Mouse (Mus musculus) natural killer cell, adult 2 months (primary cell): ENCODE measurements around the gene Eprs.
"Not testable (repeated sequence)": the region's sequence is repeated elsewhere in the genome, so short reads cannot be mapped to it uniquely, and the experiment has no call there.

Experiments used
- DNase-seq, 2 experiments: peaks; one replicate each; pipeline ENCODE4 v3.0.0; 2022; ENCODE audit warnings: low spot score in 2 of 2

The Eprs gene

DNA sequence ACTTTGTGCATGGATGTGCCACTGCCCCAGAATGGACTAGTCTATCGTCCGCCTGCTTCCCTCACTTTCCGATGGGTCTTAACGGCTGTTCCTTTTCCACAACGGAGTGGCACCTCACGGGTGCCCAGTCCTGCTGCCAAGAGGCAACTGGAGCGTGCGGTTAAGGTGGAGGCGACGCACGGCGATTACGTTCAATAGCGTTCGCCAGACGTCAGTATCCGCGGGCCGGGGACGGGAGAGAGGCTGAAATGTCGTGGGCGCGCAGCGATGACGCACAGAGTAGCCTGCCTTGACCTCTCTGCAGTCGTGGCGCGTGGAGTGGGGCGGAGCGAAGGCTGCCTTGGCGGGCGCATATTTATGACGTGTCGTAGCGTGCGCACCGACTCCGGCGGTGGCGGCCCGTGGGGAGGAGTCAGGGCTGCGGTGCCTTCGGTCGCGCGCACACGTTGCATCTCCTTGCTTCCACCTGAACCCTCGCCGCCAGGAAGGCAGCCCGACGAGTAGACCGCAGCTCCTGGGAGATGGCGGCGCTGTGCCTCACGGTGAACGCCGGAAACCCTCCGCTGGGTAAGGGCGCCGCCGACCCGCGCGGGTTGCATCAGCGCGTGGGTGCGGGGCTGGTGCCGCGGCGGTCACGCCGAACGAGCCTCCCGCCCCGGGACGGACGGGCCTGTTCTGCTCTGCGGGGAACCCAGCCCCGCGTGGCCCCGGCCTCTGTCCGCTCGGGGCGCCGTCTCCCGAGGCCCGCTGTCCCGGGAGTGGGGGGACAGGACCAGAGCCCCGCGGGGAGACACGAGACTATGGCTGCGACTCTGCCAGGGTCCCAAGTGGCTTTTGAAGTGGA, at the start of gene Eprs:
Gene Eprs (plus strand): TSS at position 368 of the 844 bp plus-strand sequence.
- DNase-seq: peak; percentile 98 to 99

DNA sequence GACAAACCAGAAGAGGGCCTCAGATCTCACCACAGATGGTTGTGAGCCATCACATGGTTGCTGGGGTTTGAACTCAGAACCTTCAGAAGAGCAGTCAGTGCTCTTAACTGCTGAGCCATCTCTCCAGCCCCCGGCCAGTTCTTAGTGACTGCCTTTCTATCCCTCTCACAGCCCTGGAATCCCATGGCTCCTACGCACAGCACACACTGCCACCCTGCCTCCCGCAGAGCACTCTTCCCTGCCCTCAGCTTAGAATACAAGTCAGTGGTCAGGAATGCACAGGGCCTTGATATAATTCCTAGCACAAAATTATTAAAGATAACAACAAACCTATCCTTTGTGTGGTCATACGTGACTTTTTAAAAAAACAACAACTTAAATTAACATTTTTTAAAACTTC, 48.3 kb upstream of the Eprs start:
- no peak for DNase-seq

DNA sequence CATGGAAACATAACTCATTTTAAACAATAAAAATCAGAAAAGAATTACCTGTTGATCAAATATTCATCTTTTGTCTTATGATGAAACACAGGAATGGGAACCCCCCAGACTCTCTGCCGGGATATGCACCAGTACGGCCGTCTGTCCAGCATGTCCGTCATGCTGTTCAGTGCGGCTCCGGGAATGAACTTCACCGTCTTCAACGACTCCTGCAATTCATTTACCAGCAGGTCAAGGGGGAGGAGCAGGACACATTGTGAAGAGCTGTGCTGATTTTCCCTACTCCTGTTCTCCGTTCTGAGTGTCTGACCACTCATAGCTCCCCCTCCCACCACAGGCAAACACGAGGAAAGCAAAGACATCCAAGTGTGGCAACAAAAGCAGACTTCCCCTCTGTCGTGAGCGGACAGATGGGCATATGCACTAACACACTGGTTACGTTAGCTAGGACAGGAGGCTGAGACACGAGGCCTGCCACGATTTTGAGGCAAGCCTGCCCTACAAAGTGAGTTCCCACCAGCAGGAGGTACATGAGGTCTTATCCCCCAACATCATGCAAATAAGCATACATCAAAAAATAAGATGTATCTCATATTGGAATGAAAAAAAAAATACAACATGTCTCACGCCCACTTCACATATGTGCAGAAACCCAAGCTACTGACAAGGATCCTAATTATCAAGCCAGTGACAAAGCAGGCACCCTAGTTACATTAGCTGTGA, 46.8 kb upstream of the Eprs start:
- no peak for DNase-seq

DNA sequence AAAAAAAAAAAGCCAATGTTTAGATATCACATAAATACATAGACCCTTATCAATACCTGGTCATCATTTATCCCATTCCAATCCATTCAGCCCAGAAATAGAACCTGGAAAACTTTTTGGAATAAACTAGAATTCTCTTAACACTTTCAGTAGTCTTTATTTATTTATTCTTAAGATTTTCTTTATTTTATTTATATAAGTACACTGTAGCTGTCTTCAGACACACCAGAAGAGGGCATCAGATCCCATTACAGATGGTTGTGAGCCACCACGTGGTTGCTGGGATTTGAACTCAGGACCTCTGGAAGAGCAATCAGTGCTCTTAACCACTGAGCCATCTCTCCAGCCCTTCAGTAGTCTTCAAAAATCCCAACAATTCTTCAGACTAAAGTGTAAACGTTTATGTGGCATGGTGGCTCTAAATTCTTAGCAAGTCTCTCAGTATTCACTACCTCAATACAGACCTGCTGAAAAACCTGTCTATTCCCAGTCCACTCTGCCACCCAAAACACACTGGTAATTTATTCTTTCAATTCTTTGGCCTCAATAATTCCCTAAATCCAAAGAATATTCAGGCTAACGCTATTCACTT, 35.0 kb upstream of the Eprs start:
- DNase-seq: not testable (repeated sequence)

DNA sequence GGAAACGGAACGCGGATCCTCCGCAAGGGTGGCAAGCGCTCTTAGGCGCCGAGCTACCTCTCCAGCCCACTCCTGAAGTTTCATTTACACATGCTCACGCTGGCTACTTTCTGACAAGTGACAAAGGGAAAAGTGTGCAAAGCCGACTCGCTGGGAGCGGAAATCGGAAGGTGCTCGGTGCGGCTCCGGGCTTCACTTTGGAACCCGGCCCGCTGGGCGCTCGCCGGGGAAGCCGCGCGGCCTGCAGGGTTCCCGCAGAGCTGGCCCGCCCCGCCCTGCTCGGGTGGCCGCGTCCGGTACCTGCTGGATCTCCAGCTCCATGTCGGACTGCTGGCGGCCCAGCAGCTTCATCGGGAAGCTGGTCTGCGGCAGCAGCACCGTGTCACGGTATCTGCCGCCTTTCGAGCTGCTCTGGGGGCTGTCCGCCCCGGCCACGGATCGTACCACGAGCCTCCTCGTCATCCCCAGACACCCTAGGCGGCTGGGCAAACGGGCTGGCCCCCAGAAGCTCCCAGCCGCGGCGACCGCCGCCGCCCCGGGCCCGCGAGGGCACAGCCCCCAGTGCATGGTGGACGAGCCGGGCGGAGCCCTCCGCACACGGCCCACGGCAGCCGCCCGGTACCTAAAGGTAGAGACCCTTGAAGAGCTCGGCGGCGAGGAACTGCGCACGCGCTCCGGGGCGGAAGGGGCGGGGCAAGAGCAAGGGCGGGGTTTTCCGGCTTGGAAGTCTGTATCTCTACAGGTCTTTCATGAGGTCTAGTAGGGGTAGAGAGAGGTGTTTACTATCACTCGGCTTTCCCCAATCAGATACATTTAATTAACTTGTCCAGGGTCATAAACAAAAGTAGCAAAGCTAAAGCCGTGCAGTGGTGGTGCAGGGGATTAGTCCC, 33.9 kb upstream of the Eprs start, which contains the start of gene Iars2:
Gene Iars2 (minus strand): TSS at position 676 of the 890 bp plus-strand sequence.
- peak; percentile 87 to 91 for DNase-seq

DNA sequence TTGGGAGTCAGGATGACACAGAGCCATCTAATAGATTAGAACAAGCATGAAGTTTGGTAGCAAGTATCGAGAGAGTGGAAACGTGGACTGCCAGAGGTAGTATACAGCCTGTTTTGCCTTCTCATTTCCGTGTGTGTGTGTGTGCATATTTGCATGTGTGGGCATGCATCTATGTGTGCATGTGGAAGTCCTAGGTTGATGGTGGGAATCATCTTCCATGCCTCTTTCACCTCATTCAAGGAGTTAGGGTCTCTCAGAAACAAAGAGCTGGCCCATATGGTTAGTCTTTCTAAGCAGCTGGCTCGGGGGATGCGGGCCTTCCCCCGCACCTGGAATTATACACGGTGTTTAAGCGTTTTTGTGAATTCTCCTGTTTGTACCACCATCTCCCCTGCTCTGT, 33.0 kb upstream of the Eprs start:
- no peak for DNase-seq

DNA sequence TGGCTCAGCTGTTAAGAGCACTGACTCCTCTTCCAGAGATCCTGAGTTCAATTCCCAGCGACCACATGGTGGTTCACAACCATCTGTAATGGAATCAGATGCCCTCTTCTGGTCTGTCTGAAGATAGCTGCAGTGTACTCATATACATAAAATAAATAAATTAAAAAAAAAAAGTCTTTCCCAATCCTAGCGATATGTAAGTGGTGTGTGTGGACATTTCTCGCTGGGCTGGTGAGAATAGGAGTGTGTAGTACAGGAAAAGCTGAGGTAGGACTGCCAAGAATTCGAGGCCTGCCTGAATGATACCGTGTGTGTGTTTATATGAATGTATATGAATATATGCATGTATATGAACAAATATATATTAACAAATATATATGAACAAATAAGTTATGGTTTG, 31.5 kb upstream of the Eprs start:
- no peak for DNase-seq

DNA sequence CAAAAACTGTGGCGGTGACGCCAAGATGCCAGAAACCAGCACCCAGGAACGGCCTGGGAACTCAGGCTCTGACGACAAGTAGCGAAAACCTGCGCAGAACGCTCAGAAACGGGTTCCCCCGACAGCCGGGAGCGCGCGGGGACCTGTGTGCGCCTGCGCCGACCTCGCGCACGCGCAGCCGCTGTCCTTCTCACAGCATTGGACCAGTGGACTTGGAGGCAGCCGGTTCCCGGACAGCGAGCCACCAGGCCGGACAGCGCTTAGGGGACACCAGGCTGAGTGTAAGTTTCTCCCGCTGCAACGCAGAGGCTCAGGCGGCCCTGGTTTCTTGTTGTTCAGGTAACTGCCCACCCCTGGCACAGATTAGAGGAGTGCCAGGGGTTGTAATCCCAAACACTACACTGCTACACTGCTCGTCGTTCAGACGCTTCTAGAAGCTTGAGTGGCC, 30.8 kb upstream of the Eprs start, which contains the start of gene Bpnt1:
Gene Bpnt1 (plus strand): TSS at position 167 of the 448 bp plus-strand sequence.
- DNase-seq: peak; percentile 74 to 78

DNA sequence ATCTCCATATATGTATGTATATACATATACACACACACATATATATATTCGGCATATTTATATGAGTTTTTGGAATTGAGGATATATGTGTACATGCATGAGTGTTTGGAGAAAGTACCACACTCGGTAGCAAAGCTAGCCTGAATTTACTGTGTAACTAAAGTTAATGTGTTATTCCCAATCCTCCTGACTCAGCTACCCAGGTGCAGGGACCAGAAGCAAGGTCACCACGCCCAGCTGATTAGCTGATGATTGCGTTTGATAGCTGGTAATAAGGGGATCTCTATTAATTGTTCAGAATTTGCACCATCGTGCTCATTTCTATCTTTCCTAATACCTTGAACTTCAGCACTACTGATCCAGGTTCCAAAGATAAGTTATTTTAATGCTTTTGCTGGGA, 29.2 kb upstream of the Eprs start:
- no peak for DNase-seq

DNA sequence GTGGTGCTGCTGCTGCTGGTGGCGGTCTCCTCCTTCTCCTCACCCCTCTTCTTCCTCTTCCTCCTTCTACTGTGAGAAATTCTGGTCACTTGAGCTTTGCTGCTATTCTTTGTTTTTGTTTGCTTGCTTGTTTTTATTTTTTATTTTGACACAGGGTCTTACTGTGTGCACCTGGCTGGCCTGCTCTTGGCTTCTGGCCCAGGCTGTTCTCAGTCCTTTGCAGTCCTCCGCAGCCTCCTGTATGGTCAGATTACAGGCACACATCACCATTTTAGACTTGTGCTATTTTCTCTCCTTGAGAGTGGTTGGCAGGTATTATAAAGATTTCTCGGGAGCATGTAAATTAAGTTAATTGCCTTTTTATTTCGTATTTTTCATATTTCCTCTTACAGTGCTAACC, 28.7 kb upstream of the Eprs start:
- DNase-seq: no peak

DNA sequence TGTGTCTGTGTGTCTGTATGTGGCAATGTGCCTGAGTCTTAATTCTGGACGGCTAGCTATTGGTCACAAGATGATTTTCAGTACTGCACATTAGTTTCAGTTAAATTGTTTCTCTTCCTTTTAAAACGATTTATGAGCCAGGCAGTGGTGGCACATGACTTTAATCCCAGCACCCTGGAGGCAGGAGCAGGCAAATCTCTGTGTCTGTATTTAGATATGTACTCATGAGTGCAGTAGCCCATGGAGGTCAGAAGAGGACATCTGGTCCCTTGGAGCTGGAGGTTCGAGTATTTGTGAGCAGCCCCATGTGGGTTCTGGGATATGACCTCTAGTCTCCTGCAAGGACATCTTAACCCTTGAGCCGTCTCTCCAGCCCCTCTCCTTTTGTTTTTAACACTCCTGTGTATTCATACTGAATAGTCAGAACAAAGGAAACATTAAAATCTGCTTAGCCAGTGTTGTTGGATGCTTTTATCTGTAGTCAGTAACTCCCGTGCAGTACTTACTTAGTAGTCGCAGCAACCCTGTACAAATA, 27.5 kb upstream of the Eprs start:
- DNase-seq: no peak

DNA sequence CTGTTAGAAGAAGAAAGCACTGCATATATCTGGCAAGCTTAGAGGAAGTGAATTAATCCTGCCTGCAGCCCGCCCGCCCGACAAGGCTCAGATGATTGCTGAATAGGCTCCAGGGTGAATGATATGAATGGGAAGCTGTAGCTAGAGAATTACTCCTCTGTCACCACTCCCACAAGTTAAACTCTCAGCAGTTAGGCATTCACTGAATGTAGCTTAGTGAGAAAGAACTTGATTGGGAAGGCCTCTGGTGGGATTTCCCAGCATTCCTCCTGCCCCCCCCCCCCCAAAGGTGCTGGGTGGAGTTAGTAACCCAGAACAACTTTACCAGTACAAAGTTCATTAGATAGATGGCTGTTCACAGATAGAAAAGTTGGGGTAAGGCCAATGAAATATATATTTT, 26.3 kb upstream of the Eprs start:
- no peak for DNase-seq

DNA sequence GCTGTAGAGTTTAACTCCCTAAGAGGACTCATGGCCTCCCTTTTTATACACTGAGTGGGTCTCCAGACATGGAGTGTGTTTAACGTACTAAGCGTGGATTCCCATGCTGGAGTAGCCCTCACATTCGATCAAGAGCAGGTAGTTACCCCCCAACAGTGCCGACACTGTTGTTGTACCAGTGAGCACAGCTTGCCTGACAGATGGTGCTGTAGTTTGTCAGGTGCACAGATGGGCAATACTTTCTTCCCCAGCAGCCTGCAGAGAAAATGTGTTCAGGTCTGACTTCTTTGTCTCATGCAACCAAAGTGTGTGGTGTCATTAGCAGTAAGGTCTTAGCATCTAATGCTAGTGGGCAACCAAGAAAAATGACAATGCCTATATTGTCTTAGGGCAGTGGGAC, 20.4 kb upstream of the Eprs start:
- no peak for DNase-seq

DNA sequence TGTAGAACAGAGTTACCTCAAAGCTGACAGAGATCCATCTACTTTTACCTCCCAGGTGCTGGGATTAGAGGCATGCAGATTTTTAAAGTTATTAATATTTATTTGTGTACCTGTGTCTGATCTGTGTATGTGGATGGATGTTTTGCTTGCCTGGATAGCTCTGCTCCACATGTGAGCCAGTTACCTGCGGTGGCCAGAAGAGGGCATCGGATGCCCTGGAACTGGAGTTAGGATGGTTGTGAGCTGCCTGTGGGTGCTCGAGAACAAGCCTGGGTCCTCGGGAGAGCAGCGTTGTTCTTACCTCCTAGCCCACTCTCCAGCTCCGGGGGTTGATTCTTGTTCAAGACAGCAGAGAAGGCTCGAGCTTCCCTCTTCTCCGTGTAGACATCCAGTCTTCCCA, 19.4 kb upstream of the Eprs start:
- no peak for DNase-seq

DNA sequence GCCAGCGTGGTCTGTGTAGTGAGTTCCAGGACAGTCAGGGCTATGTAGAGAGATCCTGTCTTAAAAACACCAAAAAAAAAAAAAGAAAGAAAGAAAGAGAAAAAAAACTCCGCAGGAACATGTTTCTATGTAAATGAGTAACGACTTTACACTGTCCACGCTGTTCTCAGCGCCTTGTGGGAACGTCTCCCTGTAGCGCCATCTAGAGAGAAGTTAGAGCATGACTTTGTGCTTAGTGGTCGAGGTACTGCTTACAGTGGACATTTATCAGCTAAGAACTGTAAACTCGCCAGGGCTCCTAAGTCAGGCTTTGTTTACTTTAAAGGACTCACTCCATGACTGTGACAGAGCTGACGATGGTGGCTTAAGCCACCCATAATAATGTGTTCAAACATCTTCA, 16.7 kb upstream of the Eprs start:
- no peak for DNase-seq

DNA sequence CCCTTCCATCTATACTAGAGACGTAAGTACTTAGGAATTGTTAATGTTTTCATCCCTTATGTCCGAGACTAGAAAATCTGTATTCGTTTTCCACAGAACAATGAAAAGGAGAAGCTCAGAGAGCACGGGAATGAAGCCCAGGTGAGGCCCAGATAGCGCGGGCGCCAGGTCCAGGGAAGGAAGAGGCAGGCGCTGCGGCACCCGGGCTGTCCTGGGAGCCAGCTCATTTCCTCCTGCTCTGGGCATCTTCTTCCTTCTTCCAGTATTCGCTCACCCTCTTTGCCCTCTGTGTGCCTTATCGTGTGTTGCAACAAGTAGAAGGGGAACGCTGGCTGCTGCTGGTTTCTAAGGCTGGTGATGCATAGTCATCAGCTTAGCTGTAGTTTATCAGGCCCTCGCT, 13.1 kb upstream of the Eprs start:
- no peak for DNase-seq

DNA sequence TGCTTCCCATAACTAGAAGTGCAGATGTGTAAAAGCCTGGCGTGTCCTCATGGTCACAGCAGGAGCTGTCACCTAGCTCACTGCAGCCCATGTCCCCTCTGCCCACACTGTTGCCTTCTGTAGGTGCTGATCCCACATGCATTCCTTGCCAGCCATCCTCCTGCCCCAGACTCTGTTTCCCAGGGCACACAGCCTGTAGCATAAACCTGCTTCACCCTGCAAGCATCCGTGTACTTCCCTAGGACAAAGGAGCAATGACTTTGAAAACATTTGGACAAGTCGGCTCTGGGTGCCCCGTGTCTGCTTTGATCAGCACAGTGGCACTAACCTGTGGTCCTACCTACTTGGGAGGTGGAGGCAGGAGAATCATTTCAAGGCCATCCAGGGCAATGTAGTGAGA, 12.2 kb upstream of the Eprs start:
- no peak for DNase-seq

DNA sequence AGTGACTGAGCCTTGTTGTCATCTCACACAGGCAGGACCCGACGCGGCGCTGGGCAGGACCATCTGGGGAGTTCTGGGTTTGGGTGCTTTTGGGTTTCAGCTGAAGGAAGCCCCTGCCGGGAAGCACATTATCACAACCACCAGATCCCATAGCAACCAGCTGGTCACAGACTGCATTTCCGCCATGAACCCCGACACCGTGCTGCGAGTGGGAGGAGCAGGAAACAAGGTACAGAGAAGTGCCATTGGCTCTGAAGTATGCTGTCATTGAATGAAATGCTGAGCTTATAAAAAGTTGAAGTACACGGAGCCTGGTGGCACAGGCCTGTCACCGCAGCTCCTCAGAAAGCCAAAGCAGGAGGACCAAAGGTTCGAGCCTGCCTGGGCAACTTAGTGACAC, 10.7 kb upstream of the Eprs start:
- DNase-seq: peak; percentile 12 to 16

DNA sequence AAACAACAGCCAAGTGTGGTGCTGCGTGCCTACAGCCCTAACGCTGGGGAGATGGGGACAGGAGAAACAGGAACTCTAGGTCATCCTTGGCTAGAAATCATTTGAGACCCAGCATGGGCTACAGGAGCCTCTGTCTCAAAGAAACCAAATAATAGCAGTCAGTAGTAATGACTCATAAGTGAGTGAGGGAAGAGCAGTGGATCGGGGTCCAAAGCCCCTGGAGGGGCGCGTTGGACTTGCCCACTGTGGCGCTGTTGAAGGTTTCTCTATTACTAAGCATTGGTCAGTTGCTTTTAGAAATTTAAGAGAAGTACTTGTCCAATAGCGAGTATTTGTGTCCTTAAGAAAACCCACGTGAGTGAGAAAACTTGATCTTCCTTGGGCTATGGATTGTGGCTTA, 9.5 kb upstream of the Eprs start:
- no peak for DNase-seq

DNA sequence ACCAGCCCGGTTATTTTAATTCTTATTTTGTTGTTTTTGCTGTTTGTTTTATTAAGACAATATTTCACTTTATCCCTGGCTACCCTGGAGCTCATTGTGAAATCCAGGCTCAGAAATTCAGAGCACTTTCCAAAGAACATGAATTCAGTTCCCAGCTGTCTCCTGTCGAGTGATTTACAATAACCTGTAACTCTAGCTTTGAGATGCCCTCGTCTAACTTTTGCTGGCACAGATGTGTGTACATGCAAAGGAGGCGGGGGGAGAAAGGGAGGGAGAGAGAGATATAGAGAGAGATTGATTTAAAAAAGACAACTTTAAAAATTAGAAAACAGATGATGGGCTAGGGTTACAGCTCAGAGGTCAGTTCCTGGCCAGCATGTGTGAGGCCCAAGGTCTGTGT, 8.1 kb upstream of the Eprs start:
- DNase-seq: no peak

DNA sequence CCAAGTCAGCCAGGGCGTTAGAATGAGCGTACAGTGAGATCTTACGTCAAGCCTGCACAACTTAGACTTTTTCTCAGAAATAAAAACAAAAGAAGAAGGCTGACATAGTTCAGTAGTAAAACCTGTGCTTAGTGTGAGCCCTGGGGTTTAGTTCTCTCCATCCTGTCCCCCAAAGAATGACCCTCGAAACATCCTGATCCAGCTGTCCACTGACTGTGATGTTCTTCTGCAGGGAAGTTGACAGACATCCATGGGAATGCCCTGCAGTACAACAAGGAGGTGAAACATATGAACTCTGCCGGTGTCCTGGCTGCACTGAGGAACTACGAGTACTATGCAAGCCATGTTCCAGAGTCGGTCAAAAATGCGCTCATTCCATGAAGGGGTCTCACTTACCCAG, 6.6 kb upstream of the Eprs start:
- DNase-seq: no peak
